Mouse (Mus musculus): ENCODE results near the gene Myo6.

Myo6 gene

GRCm38 (mm10) chr9:80181692-80182091 is 16.9 kb downstream of the Myo6 start:
- DNase-seq (ENCODE audit: low spot score in 2 of 2), result no peak

- DNase-seq (ENCODE audit: low spot score in 2 of 2), result no peak
Observed at GRCm38 (mm10) chr9:80184138-80184537, 19.3 kb downstream of the Myo6 start.

GRCm38 (mm10) chr9:80185737-80186136 is 20.9 kb downstream of the Myo6 start:
- no peak for DNase-seq (ENCODE audit: low spot score in 2 of 2)

- DNase-seq (ENCODE audit: low spot score in 2 of 2), result no peak
Observed at GRCm38 (mm10) chr9:80186693-80187092, 21.9 kb downstream of the Myo6 start.

GRCm38 (mm10) chr9:80188324-80188893 is 23.6 kb downstream of the Myo6 start:
- DNase-seq (ENCODE audit: low spot score in 2 of 2), result no peak

GRCm38 (mm10) chr9:80191240-80191639 is 26.4 kb downstream of the Myo6 start:
- no peak for DNase-seq (ENCODE audit: low spot score in 2 of 2)

- no peak for DNase-seq (ENCODE audit: low spot score in 2 of 2)
Observed at GRCm38 (mm10) chr9:80192324-80192723, 27.5 kb downstream of the Myo6 start.

GRCm38 (mm10) chr9:80194446-80194845 is 29.6 kb downstream of the Myo6 start:
- DNase-seq (ENCODE audit: low spot score in 2 of 2), result no peak

- DNase-seq (ENCODE audit: low spot score in 2 of 2), result no peak
Observed at GRCm38 (mm10) chr9:80196161-80196560, 31.3 kb downstream of the Myo6 start.

- DNase-seq (ENCODE audit: low spot score in 2 of 2), result no peak
Observed at GRCm38 (mm10) chr9:80197233-80197632, 32.4 kb downstream of the Myo6 start.

- DNase-seq (ENCODE audit: low spot score in 2 of 2), result no peak
Observed at GRCm38 (mm10) chr9:80200855-80201254, 36.0 kb downstream of the Myo6 start.

- DNase-seq (ENCODE audit: low spot score in 2 of 2), result no peak
Observed at GRCm38 (mm10) chr9:80202374-80203060, 37.7 kb downstream of the Myo6 start.

- DNase-seq (ENCODE audit: low spot score in 2 of 2), result no peak
Observed at GRCm38 (mm10) chr9:80208681-80209080, 43.9 kb downstream of the Myo6 start.

GRCm38 (mm10) chr9:80209459-80209858 is 44.6 kb downstream of the Myo6 start:
- no peak for DNase-seq (ENCODE audit: low spot score in 2 of 2)

GRCm38 (mm10) chr9:80210096-80210495 is 45.3 kb downstream of the Myo6 start:
- DNase-seq (ENCODE audit: low spot score in 2 of 2), result no peak

GRCm38 (mm10) chr9:80213428-80213827 is 48.6 kb downstream of the Myo6 start:
- DNase-seq (ENCODE audit: low spot score in 2 of 2), result no peak

GRCm38 (mm10) chr9:80215502-80215901 is 50.7 kb downstream of the Myo6 start:
- no peak for DNase-seq (ENCODE audit: low spot score in 2 of 2)

GRCm38 (mm10) chr9:80216786-80217501 is 52.1 kb downstream of the Myo6 start:
- no peak for DNase-seq (ENCODE audit: low spot score in 2 of 2)

GRCm38 (mm10) chr9:80218718-80219117 is 53.9 kb downstream of the Myo6 start:
- DNase-seq (ENCODE audit: low spot score in 2 of 2), result no peak

GRCm38 (mm10) chr9:80223989-80224635 is 59.3 kb downstream of the Myo6 start:
- DNase-seq (ENCODE audit: low spot score in 2 of 2), result no peak

GRCm38 (mm10) chr9:80226579-80227325 is 61.9 kb downstream of the Myo6 start:
- no peak for DNase-seq (ENCODE audit: low spot score in 2 of 2)

All from spleen, postnatal 14 days (tissue).